Mouse (Mus musculus) spleen, adult 2 months (tissue): ENCODE data around the gene Camta1. TPM values are rescaled to one million over a fixed set of nuclear protein-coding genes. Genes with fewer than 3 reads are reported as not detected.

Experiments used
- DNase-seq, 2 experiments: peaks; one replicate each; pipeline versions ENCODE4 v3.0.0 to v3.0.0-alpha.2; 2012 to 2021; ENCODE audit warnings: low spot score in 2 of 2, low read depth in 1 of 2
- H3K27ac ChIP-seq: fragments of 200-500 bp; 2 replicates; pipeline ENCODE4 v1.5.1; 2012; ENCODE audit warnings: low read length, inconsistent platforms; ENCODE audit not compliant: insufficient read depth
- H3K27me3 ChIP-seq: fragments of 200-500 bp; 2 replicates; pipeline ENCODE4 v1.6.1; 2012; ENCODE audit warnings: mild to moderate bottlenecking, moderate library complexity, low read length, inconsistent platforms; ENCODE audit not compliant: control insufficient read depth, insufficient read depth
- H3K36me3 ChIP-seq: fragments of 200-500 bp; 2 replicates; pipeline ENCODE4 v1.6.1; 2012; ENCODE audit warnings: mild to moderate bottlenecking, low read length, inconsistent platforms; ENCODE audit not compliant: control insufficient read depth, insufficient read depth
- H3K4me1 ChIP-seq: fragments of 200-500 bp; 2 replicates; pipeline ENCODE4 v1.6.1; 2011; ENCODE audit warnings: inconsistent platforms; ENCODE audit not compliant: control insufficient read depth, insufficient read depth, insufficient read length
- H3K4me3 ChIP-seq: fragments of 200-500 bp; 2 replicates; pipeline ENCODE4 v1.5.1; 2011; ENCODE audit warnings: mild to moderate bottlenecking, inconsistent platforms; ENCODE audit not compliant: insufficient read depth, insufficient read length; ENCODE audit errors: extremely low read depth
- CTCF ChIP-seq: fragments of 200-500 bp; IDR thresholded peaks from 2 replicates; pipeline ENCODE4 v1.5.1; 2011; ENCODE audit warnings: mild to moderate bottlenecking, inconsistent platforms; ENCODE audit not compliant: insufficient read depth, insufficient read length, insufficient replicate concordance; ENCODE audit errors: extremely low read depth
- POLR2A ChIP-seq: fragments of 200-500 bp; IDR thresholded peaks from 2 replicates; pipeline ENCODE4 v1.6.1; 2011; ENCODE audit warnings: low read depth, low read length, inconsistent platforms
- WGBS: fragments of 180-500 bp; shearing (Covaris S2); methylation state at CpG from one replicate; pipeline ENCODE4 v1.1.7; 2018; 5-methylcytosine and 5-hydroxymethylcytosine counted together
- polyA plus RNA-seq: library from polyadenylated mRNA; depleted of rRNA; stranded (reverse); fragments of >200 nt; gene quantifications from 2 replicates; pipeline ENCODE4 v1.2.3, GENCODE M21; 2012

The Camta1 gene
- polyA plus RNA-seq, 1 experiment, result 7.7 TPM

DNA sequence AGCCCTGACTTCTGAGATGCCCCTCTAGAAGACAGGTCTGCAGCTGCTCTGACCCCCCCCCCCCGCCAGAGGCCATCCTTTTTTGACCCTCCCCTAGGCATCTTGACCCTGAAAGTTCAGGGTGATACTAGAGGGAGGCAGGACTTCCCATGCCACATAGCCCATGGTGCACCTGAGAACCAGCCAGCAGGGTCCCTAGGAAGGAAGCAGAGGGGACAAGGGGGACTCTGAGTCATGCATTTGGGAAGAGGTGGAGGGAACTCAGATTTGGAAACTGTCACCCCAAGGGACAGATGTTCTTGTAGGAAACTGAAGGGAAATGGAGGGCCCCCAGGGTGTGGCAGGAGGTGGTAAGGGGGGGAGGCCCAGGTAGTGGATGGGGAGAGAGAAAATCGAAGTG is 723.1 kb downstream of the Camta1 start:
- 29% methylated on average over 2 of the region's 2 CpGs for WGBS
- peaks cover 6% of the 10 kb centered on the region for H3K27me3 ChIP-seq
- H3K4me1 ChIP-seq, result no peaks in the 10 kb centered on the region
- H3K4me3 ChIP-seq, result no peak overlapping the region
- DNase-seq, result no peak
- no peaks in the 10 kb centered on the region for H3K36me3 ChIP-seq
- TF ChIP-seq POLR2A, result no peak
- TF ChIP-seq CTCF, result no peak
- H3K27ac ChIP-seq, result no peak overlapping the region

DNA sequence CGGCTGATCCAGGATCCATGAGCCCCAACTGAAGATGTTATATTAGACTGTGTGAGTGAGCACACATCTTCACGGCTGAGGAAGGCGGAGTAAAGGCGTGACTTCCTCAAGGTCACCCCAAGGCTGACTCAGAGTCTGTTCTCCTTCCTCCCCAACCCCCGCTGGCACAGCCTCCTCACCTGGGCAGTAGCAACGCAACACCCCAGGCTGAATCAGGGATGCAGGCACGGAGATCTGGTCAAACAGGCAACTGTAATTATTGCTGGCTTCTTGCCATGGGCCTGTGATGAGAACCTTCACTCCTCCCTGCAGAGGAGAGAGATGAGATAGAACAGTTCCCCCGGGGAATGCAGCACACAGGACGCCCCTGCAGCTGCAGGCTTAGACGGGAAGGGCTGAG is 723.5 kb downstream of the Camta1 start:
- WGBS, result 20% methylated on average over 10 of the region's 10 CpGs
- Histone ChIP-seq H3K27me3 (peaks cover 6% of the 10 kb centered on the region), H3K27ac (no peak overlapping the region), H3K4me1 (no peaks in the 10 kb centered on the region), H3K4me3 (no peak overlapping the region), H3K36me3 (no peaks in the 10 kb centered on the region)
- TF ChIP-seq POLR2A, result no peak
- no peak for TF ChIP-seq CTCF
- DNase-seq, result no peak

DNA sequence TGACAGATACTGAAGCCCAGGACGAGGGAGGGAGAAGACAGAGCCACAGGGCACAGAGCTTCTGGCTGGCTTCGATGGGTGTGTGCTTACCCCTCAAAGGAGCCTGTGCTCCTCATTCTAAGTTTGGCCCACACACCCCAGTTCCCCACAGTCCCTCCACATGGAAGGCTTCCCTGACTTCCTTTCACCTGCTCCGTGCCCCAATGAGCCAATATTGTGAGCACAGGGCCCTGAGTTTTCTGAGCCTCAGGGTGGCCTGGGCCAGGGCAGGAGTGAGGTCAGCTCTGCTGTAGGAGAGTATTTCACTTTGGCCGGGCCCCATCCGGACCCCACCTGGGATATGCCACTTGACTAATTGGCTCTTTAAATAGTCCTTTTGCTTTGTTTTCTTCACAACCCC is 724.0 kb downstream of the Camta1 start:
- Histone ChIP-seq H3K4me3 (no peak overlapping the region), H3K27ac (no peak overlapping the region), H3K4me1 (no peaks in the 10 kb centered on the region), H3K27me3 (peaks cover 6% of the 10 kb centered on the region), H3K36me3 (no peaks in the 10 kb centered on the region)
- DNase-seq, result no peak
- 77% methylated on average over 5 of the region's 5 CpGs for WGBS
- TF ChIP-seq POLR2A, result no peak
- TF ChIP-seq CTCF, result no peak

DNA sequence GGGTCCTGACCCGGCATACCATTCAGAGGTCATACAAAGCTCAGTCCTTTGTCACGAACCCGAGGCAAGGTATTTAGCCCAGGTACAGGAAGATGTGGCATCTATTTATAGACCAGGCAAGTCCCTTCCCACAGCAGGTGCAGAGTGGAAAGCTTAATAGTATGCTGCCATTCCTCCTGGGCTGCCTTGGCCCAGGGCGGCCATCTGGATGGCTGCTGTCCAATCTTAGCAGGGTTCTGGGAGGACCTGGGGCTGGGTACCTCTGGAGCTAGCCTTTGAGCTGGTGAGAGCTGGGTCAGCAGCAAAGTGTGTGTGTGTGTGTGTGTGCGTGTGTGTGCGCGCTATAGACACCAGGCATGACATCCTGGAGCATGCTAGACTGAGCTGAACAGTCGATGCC is 726.2 kb downstream of the Camta1 start:
- WGBS, result 81% methylated on average over 8 of the region's 8 CpGs
- no peak for TF ChIP-seq CTCF
- no peak for TF ChIP-seq POLR2A
- Histone ChIP-seq H3K4me1 (no peaks in the 10 kb centered on the region), H3K4me3 (no peak overlapping the region), H3K27ac (no peak overlapping the region), H3K36me3 (no peaks in the 10 kb centered on the region), H3K27me3 (peaks cover 5% of the 10 kb centered on the region)
- DNase-seq, result no peak

- TF ChIP-seq POLR2A (no peak), CTCF (no peak)
- no peak for DNase-seq
- no peaks in the 10 kb centered on the region for H3K36me3 ChIP-seq
- 46% methylated on average over 4 of the region's 4 CpGs for WGBS
- H3K4me3 ChIP-seq, result no peak overlapping the region
- no peak overlapping the region for H3K27ac ChIP-seq
- no peaks in the 10 kb centered on the region for H3K4me1 ChIP-seq
- no peaks in the 10 kb centered on the region; the same call in 1 of the 2 replicates for H3K27me3 ChIP-seq
Observed at GRCm38 (mm10) chr4:151133760-151134159, 727.9 kb downstream of the Camta1 start.

- 80% methylated on average over 9 of the region's 9 CpGs for WGBS
- H3K4me1 ChIP-seq, result no peaks in the 10 kb centered on the region
- TF ChIP-seq POLR2A (no peak), CTCF (no peak)
- no peaks in the 10 kb centered on the region for H3K36me3 ChIP-seq
- no peak overlapping the region for H3K4me3 ChIP-seq
- H3K27ac ChIP-seq, result no peak overlapping the region
- no peaks in the 10 kb centered on the region; the same call in 1 of the 2 replicates for H3K27me3 ChIP-seq
- no peak for DNase-seq
Observed at GRCm38 (mm10) chr4:151132493-151132892, 729.2 kb downstream of the Camta1 start.

- H3K27ac ChIP-seq, result no peak overlapping the region
- no peaks in the 10 kb centered on the region for H3K4me1 ChIP-seq
- no peaks in the 10 kb centered on the region for H3K36me3 ChIP-seq
- 76% methylated on average over 9 of the region's 9 CpGs for WGBS
- no peak overlapping the region for H3K4me3 ChIP-seq
- no peaks in the 10 kb centered on the region; the same call in 1 of the 2 replicates for H3K27me3 ChIP-seq
- no peak for DNase-seq
- no peak for TF ChIP-seq POLR2A
- TF ChIP-seq CTCF, result no peak
Observed at GRCm38 (mm10) chr4:151130756-151131490, 730.8 kb downstream of the Camta1 start.
